Mouse (Mus musculus): ENCODE data around the gene Odf3l2.

The Odf3l2 gene

GRCm38 (mm10) chr10:79645711-79646110 lies at the start of gene Odf3l2:
TSS of gene Odf3l2 (minus strand) at chr10:79645738.
- DNase-seq (ENCODE audit: low read depth, low spot score), result peak; percentile 46

- DNase-seq (ENCODE audit: low read depth, low spot score), result no peak
Measured at GRCm38 (mm10) chr10:79694379-79694655, 48.8 kb upstream of the Odf3l2 start.

DNA sequence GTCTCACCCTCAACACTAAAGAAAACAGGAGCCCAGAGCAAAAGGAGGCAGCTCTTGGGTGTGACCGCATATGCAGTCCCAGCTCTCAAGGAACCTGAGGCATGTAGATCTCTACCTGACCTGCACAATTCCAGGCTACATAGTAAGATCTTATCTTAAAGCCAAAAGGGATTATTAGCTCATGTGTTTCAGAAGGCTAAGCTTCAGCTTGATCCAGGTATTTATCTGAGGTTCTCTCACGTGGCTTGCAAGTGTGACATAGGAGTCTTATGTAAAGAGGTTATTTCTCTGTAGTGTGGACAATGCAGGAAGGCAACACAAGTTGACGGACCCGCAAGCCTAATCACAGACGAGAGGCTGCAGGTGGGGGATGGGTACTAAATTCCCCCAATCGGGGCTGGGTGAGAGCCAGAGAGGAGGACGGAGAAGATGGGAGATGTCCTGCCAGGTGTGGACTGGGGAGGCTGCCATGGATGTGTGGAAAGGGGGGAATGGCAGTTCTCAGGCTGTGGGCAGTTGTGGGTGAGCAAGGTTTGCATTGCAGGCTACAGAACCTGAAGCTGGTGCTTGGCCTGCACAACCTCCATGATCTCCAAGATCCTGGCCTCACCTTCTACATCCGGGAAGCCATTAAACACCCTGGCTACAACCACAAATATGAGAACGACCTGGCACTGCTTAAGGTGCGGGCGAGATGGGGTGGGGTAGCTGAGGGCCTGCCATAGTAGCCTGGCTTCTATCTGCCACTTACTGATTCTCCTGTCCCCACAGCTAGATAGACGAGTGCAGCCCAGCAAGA lies 48.2 kb upstream of the Odf3l2 start:
- no peak for DNase-seq (ENCODE audit: low read depth, low spot score)

DNA sequence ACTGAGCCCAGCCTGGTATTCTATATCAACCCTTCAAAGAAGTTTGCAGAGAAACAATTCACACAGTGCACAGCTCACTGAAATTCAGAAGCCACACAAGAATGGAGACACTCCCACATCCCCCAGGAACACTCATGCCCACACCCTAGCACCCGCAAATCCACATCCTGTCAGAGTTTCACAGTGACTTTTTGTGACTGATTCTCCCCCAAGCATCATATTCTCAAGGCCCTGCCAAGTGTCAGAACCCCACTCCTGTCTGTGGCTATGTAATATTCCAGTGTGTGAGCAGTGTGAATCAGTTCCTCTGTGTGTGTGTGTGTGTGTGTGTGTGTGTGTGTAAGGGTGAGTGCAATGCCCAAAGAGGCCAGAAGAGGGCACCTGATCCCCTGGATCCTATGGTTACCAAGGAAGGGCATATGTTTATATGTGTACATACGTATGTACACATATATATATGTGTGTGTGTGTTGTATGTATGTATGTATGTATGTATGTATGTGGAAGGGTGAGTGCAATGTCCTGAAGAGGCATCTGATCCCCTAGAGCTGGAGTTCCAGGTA lies 46.5 kb upstream of the Odf3l2 start:
- no peak for DNase-seq (ENCODE audit: low read depth, low spot score)

GRCm38 (mm10) chr10:79689178-79689577 lies 43.6 kb upstream of the Odf3l2 start:
- DNase-seq (ENCODE audit: low read depth, low spot score), result no peak

GRCm38 (mm10) chr10:79688720-79689119 lies 43.2 kb upstream of the Odf3l2 start, which contains the start of gene Gzmm:
TSS of gene Gzmm (plus strand) at chr10:79689020.
- DNase-seq (ENCODE audit: low read depth, low spot score), result no peak

DNA sequence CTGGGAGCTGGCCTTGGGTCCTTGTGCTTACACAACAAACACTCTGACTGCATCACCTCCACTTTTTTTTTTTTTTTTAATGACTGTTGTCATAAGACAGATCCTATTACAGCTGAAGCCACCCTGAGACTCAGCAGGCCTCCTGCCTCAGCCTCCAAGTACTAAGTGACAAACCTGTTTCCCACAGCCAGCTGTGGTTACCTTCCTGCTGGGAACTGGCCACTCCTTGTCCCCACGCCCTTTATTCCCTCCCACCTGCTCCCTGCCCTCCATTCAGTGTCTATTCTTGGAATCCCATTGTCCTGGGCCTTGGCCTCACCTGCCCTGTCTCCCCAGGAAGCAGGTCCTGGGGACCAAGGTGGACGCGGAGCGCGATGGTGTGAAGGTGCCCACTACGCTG lies 42.0 kb upstream of the Odf3l2 start:
- no peak for DNase-seq (ENCODE audit: low read depth, low spot score)

DNA sequence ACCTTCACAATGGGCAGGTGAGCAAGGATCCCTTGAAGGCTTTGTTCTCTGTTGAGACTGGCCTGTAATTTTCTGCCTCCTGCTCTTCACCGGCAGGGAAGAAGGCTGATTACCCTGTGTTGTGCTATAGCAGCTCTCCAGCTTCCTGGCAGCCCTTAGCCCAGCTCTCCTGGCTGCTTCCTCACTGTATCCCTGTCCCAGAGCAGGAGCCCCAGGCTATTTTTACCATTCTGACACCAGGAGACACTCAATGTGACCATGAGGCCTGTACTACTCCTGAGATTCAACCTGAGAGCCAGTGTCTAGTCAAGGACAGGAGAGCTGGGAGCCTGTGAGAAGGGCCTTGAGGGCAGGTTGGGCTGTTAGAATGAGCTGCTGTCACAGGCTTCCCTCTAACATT lies 41.2 kb upstream of the Odf3l2 start:
- no peak for DNase-seq (ENCODE audit: low read depth, low spot score)

- DNase-seq (ENCODE audit: low read depth, low spot score), result no peak
Measured at GRCm38 (mm10) chr10:79686219-79686618, 40.7 kb upstream of the Odf3l2 start.

- DNase-seq (ENCODE audit: low read depth, low spot score), result no peak
Measured at GRCm38 (mm10) chr10:79684770-79685600, 39.4 kb upstream of the Odf3l2 start.

DNA sequence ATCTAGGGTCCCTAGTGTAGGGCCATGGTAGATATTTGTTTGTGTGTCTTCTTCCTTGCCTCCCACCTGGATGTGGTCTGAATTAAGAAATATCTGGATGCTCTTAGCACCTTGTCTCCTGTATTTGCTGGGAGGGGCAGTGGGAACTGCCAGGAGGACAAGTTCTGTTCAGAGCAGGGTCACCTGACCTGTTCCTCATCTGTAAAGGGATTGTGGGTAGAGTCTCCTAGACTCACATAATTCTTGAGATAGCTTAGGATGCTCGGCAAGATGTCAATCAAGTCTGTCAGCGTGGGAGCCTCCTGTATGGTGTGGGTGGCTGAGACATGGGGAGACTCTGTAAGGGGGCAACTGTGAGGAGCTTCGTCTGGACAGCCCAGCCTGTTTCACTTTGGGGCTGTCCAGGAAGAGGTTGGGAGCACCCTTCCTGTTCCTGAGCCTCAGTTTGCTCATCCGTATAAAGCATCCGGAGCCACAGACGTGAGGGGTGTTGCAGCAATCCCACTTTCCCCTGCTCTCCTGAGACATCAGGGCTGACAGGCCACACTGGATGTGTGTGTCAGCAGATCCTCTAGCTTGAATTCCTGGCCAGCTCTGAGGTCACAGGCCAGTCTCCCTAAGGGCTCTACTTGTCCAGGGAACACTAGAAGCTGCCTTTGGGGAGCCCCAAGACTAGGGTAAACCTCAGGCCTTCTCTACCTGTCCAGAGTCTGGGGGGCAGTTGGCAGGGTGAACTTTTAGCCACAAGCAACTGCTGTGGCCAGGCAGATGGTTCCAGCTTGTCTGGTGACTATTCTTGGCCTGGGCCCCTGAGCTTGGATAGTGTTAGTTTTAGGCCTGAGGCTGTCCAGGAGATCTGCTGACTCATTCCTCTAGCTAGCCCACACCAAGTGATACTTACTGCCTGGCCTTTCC lies 38.4 kb upstream of the Odf3l2 start:
- DNase-seq (ENCODE audit: low read depth, low spot score), result no peak

GRCm38 (mm10) chr10:79682916-79683582 lies 37.5 kb upstream of the Odf3l2 start:
- peak; percentile 72 for DNase-seq (ENCODE audit: low read depth, low spot score)

- no peak for DNase-seq (ENCODE audit: low read depth, low spot score)
Measured at GRCm38 (mm10) chr10:79682551-79682915, 37.0 kb upstream of the Odf3l2 start.

DNA sequence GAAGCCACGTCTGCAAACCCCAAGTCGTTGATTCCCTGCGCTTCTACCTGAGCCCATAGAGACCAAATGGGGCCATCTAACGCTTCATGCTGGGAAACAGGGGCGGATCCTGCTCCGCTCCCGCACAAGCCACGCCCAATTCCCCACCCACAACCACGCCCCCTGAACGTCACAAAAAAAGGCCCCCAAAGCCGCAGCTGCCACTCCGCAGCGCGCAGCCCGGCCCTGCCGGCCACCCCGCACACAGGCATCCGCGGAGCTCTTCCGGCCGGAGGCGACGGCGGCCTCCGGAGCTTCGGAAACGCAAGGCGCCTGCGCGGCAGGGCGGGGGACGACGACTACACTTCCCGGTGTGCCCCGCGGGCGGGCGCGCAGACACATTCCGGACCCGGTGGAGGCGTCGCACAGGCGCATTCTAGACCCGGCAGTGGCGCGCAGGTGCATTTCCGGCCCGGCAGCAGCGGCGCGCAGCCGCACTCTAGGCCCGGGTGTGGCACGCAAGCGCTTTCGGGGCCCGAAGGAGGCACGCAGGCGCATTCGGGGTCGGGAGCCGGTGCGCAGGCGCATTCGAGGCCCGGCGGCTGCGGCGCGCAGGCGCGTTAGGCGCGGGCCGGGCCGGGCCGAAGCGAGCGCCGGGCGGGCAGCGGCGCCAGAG lies 36.2 kb upstream of the Odf3l2 start, which contains the start of gene Cdc34:
Cdc34 (plus strand) TSS at position 605 of the 655 bp plus-strand sequence.
- DNase-seq (ENCODE audit: low read depth, low spot score), result peak; percentile 100

DNA sequence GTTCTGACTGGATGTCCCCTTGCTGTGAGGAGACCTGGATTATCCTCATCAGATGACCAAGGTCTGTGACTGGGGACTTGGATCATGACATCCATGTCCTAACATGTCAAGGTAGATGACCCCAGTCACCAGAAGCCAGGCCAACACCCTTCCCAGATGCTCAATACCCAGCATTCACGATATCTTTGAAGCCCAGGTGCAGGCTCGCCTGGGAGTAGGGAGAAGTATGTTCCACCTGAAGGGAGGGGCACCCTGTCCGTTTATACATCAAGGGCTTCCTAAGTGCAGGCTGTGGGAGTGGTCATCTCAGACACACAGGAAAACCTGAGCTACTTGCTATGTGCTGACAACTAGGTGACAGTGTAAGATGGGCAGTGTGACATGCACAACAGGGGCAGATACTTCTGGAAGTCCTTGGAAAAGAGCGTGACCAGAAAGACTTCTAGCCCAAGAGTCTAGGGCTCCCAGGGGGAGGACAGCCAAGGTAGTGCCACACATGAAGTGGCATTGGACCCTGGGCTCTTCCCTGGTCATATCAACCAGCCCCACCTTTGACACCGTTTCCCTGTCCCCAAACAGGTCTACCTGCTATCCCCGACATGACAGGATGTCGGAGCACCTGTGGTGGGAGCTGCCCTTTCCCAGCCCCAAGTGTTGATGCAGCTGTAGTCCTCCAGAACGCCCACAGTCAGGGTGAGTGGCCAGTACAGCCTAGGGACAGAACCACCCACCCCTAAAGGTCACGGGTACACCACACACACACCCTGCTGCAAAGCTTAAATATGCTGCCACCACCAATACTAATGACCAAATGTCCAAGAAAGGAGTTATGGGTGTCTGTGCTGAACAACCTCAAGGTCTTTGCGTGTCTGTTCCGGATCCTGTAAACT lies 35.3 kb upstream of the Odf3l2 start:
- no peak for DNase-seq (ENCODE audit: low read depth, low spot score)

- no peak for DNase-seq (ENCODE audit: low read depth, low spot score)
Measured at GRCm38 (mm10) chr10:79675346-79676035, 30.0 kb upstream of the Odf3l2 start.

- DNase-seq (ENCODE audit: low read depth, low spot score), result no peak
Measured at GRCm38 (mm10) chr10:79673054-79673453, 27.5 kb upstream of the Odf3l2 start.

DNA sequence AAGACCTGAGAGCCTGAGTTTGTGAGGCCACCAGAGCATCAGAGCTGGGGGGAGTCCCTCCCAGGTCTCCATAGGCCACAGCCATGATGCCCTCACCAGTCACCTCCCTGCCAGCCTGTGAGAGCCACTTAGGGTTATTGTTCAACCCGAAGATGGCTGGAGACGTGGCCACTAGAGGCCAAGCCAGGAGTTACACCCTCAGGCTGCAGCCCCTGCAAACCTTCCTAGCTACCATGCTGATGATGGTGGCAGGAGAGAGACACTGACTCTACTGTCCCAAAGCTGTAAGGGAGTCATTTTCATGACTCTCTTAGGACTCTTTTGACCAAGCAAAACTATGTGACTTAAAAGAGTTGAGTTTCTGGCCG lies 26.5 kb upstream of the Odf3l2 start:
- no peak for DNase-seq (ENCODE audit: low read depth, low spot score)
